Comparison of ENCODE assay signal across 8 mouse cellular contexts in genomic region chr8:69654358-69654981, GRCm38 (mm10). TPM values are rescaled to one million over a fixed set of nuclear protein-coding genes. Genes with fewer than 3 reads are reported as not detected.
DNase-seq lines count a peak whose midpoint lies in the region; ATAC-seq lines count a peak whose summit lies in the region.

Gene Zfp964, plus strand, starts transcription at chr8:69654479.

- DNase-seq in adipocyte (ENCODE audit: low spot score) = peak; percentile 93
- peak; percentile 97 for DNase-seq in embryo, embryonic 10 days (ENCODE audit: low spot score)
- peak; percentile 90 for DNase-seq in gastrocnemius, postnatal 10 days
- peak; percentile 87 for DNase-seq in induced T-regulatory cell, adult 2 months (ENCODE audit: low read depth)
- peak; percentile 76 to 94 for DNase-seq in left cerebral cortex, adult 9 months (ENCODE audit: low spot score in 2 of 2)
- peak; percentile 92 for DNase-seq in right cerebral cortex, postnatal 14 days
- DNase-seq in urinary bladder, postnatal 36 days (ENCODE audit: low spot score in 2 of 2) = peak; percentile 86 to 93

- peak; percentile 99 for ATAC-seq in megakaryocyte progenitor cell, adult 5-6 weeks (replicated peaks; ENCODE audit: poor library complexity)

RNA-seq across cellular contexts. Expression of gene Zfp964, which starts in this region (rescaled TPM):
- total RNA-seq in gastrocnemius, postnatal 10 days (2021) = 1 to 10 TPM; 1.1 to 1.3 TPM
- 0.29 TPM in 1 of 2 replicates, not detected in the other for total RNA-seq in megakaryocyte progenitor cell, adult 5-6 weeks (2015)
- total RNA-seq in megakaryocyte progenitor cell, adult 5-6 weeks (2017) = 0.04 and 0.24 TPM in 2 replicates

Comparison
In these comparisons a context has a peak if more than half of its experiments do, and no peak if none do; other contexts are left out.
1. Peak in every context shown above with its lines: DNase-seq and ATAC-seq.
2. Peak in ATAC-seq in megakaryocyte progenitor cell, adult 5-6 weeks; RNA of the gene not detected or under 1 TPM.